Mouse (Mus musculus): ENCODE results near the gene Amigo3. TPM values are rescaled to one million over a fixed set of nuclear protein-coding genes. Genes with fewer than 3 reads are reported as not detected.

Amigo3 gene
- polyA plus RNA-seq, 1 experiment from 2014 or later: 1.7 TPM

GRCm38 (mm10) chr9:108063361-108063760 lies 10.4 kb downstream of the Amigo3 start:
- Histone ChIP-seq H3K27me3 (replicated peaks; ENCODE audit: insufficient read depth, low read length) (no peaks in the 10 kb centered on the region), H3K9me3 (ENCODE audit: low read length) (no peaks in the 10 kb centered on the region), H3K36me3 (ENCODE audit: insufficient read depth, low read length) (peaks cover 28% of the 10 kb centered on the region), H3K4me2 (replicated peaks; ENCODE audit: low read depth, low read length) (no peak overlapping the region), H3K4me3 (ENCODE audit: low read depth, low read length) (no peak overlapping the region), H3K9ac (replicated peaks; ENCODE audit: low read depth) (no peak overlapping the region), H3K4me1 (ENCODE audit: insufficient read depth, low read depth, low read length) (no peaks in the 10 kb centered on the region), H3K27ac (ENCODE audit: low read length) (no peak overlapping the region)
- ATAC-seq: no peak
- 84% methylated on average over 12 of the region's 12 CpGs for WGBS
- no peak for DNase-seq (ENCODE audit: low spot score)
- no peak for TF ChIP-seq EP300 (IDR thresholded peaks at IDR 0.05)
- TF ChIP-seq CTCF (IDR thresholded peaks at IDR 0.05): no peak

DNA sequence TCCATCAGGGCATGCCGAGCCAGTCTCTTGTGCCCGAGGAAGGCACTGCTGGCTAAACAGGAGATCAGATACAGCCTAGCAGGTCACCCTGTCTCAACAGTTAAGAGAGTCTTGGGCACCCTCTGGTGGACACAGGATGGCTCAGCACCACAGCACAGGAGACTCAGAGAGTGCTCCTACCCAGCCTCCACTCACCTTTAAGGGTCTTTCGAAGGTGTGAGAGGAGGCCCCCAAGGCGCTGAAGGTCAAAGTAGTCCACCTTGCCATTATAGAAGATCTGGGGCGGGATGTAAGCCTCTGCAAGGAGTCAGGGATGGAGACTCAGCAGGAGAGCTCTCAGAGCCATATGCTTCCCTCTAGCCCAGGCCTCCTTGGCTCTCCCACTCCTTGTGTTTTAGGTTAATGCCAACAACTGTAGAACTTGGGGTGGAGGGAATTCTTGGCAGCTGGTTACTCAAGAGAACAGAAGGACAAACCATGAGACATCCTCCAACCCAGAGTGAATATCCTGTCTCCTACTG lies 12.6 kb downstream of the Amigo3 start:
- H3K9ac ChIP-seq (replicated peaks; ENCODE audit: low read depth): no peak overlapping the region
- no peak overlapping the region for H3K4me3 ChIP-seq (ENCODE audit: low read depth, low read length)
- WGBS: 29% methylated on average over 5 of the region's 5 CpGs
- 0 out of 2 replicates have a peak, but pooled peaks cover 16% of the 10 kb centered on the region for H3K36me3 ChIP-seq (ENCODE audit: insufficient read depth, low read length)
- H3K27ac ChIP-seq (ENCODE audit: low read length): no peak overlapping the region
- H3K9me3 ChIP-seq (ENCODE audit: low read length): no peaks in the 10 kb centered on the region
- H3K4me1 ChIP-seq (ENCODE audit: insufficient read depth, low read depth, low read length): no peaks in the 10 kb centered on the region
- no peak overlapping the region for H3K4me2 ChIP-seq (replicated peaks; ENCODE audit: low read depth, low read length)
- TF ChIP-seq CTCF (IDR thresholded peaks at IDR 0.05) (peak; percentile 81), EP300 (IDR thresholded peaks at IDR 0.05) (no peak)
- DNase-seq (ENCODE audit: low spot score) (peak; percentile 65), ATAC-seq (peak; percentile 71)
- H3K27me3 ChIP-seq (replicated peaks; ENCODE audit: insufficient read depth, low read length): no peaks in the 10 kb centered on the region

GRCm38 (mm10) chr9:108067199-108067598 lies 14.2 kb downstream of the Amigo3 start:
- no peak overlapping the region for H3K27ac ChIP-seq (ENCODE audit: low read length)
- no peaks in the 10 kb centered on the region for H3K4me1 ChIP-seq (ENCODE audit: insufficient read depth, low read depth, low read length)
- H3K4me3 ChIP-seq (ENCODE audit: low read depth, low read length): no peak overlapping the region
- DNase-seq (ENCODE audit: low spot score): no peak
- WGBS: 79% methylated on average over 7 of the region's 7 CpGs
- no peaks in the 10 kb centered on the region for H3K27me3 ChIP-seq (replicated peaks; ENCODE audit: insufficient read depth, low read length)
- H3K36me3 ChIP-seq (ENCODE audit: insufficient read depth, low read length): peaks cover 11% of the 10 kb centered on the region; the same call in 1 of the 2 replicates
- ATAC-seq: no peak
- no peak overlapping the region for H3K4me2 ChIP-seq (replicated peaks; ENCODE audit: low read depth, low read length)
- no peaks in the 10 kb centered on the region for H3K9me3 ChIP-seq (ENCODE audit: low read length)
- TF ChIP-seq CTCF (IDR thresholded peaks at IDR 0.05) (0 out of 2 replicates have a peak, but pooled peaks have one; percentile 20), EP300 (IDR thresholded peaks at IDR 0.05) (no peak)
- H3K9ac ChIP-seq (replicated peaks; ENCODE audit: low read depth): no peak overlapping the region

DNA sequence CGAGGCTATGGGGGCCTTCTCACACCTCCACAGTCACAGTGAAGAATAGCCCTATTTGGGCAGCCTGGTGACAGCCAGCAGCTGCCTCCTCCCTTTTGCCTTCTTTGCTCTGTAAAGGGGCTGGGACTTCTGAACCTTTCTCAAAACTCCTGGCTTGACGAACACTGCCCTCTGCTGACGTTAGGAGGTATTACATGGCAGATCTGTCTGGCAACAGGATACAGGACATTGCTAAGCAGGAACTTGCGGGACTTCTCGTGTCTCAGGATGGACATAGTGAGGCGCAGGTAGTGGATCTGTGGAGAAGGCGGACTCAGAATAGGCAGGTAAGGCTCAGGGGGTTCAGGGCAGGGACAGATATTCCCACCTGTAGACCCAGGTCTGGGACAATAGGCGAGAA lies 14.9 kb downstream of the Amigo3 start:
- Histone ChIP-seq H3K27me3 (replicated peaks; ENCODE audit: insufficient read depth, low read length) (no peaks in the 10 kb centered on the region), H3K36me3 (ENCODE audit: insufficient read depth, low read length) (peaks cover 10% of the 10 kb centered on the region; the same call in 1 of the 2 replicates), H3K27ac (ENCODE audit: low read length) (no peak overlapping the region), H3K4me2 (replicated peaks; ENCODE audit: low read depth, low read length) (no peak overlapping the region), H3K9me3 (ENCODE audit: low read length) (no peaks in the 10 kb centered on the region), H3K9ac (replicated peaks; ENCODE audit: low read depth) (no peak overlapping the region), H3K4me1 (ENCODE audit: insufficient read depth, low read depth, low read length) (no peaks in the 10 kb centered on the region), H3K4me3 (ENCODE audit: low read depth, low read length) (no peak overlapping the region)
- WGBS: 19% methylated on average over 8 of the region's 8 CpGs
- TF ChIP-seq EP300 (IDR thresholded peaks at IDR 0.05) (no peak), CTCF (IDR thresholded peaks at IDR 0.05) (peak; percentile 99)
- DNase-seq (ENCODE audit: low spot score) (peak; percentile 88), ATAC-seq (peak; percentile 44)

DNA sequence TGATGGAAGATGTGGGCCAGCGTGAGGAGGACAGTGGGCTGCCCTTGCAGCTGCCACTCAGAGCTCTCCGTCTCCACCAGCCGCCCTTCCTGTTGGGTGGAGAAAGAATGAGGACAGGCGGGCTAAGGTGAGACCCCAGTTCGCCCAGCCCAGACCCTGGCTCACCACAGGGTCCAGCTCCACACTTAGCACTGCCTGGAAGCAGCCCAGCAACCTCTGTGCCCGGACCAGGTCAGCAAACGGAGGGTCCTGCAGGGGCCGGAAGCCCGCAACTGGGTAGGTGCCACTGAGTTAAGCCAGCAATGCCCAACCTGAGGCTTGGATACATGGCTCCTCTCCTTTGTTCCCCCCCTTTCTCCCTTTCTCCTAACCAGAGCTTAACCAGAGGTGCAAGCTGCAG lies 16.0 kb downstream of the Amigo3 start:
- 93% methylated on average over 8 of the region's 9 CpGs for WGBS
- Histone ChIP-seq H3K4me3 (ENCODE audit: low read depth, low read length) (no peak overlapping the region), H3K4me2 (replicated peaks; ENCODE audit: low read depth, low read length) (no peak overlapping the region), H3K9ac (replicated peaks; ENCODE audit: low read depth) (no peak overlapping the region), H3K4me1 (ENCODE audit: insufficient read depth, low read depth, low read length) (no peaks in the 10 kb centered on the region), H3K27ac (ENCODE audit: low read length) (no peak overlapping the region), H3K36me3 (ENCODE audit: insufficient read depth, low read length) (peaks cover 10% of the 10 kb centered on the region; the same call in 1 of the 2 replicates), H3K9me3 (ENCODE audit: low read length) (no peaks in the 10 kb centered on the region), H3K27me3 (replicated peaks; ENCODE audit: insufficient read depth, low read length) (no peaks in the 10 kb centered on the region)
- DNase-seq (ENCODE audit: low spot score): no peak
- no peak for ATAC-seq
- TF ChIP-seq CTCF (IDR thresholded peaks at IDR 0.05): no peak
- TF ChIP-seq EP300 (IDR thresholded peaks at IDR 0.05): no peak

DNA sequence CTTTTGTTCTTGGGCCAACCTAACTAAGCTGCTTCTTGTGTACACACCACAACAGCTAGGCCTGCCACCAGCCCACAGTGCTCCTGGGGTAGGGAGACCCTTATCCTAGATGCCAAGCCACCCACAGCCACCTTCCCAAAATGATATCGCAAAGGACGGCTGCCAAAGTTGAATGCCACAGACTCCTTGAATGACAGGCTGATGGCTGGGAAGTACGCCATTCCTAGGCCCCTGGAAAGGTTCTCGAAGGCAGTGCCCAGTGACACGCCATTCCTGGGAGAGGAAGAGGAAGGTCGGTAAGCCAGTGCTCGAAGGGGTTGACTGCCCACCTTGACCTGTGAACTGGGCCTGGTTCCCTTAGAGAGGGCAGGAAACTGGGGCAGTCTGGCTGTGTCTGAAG lies 16.6 kb downstream of the Amigo3 start:
- Histone ChIP-seq H3K9me3 (ENCODE audit: low read length) (no peaks in the 10 kb centered on the region), H3K36me3 (ENCODE audit: insufficient read depth, low read length) (peaks cover 10% of the 10 kb centered on the region; the same call in 1 of the 2 replicates), H3K9ac (replicated peaks; ENCODE audit: low read depth) (no peak overlapping the region), H3K4me1 (ENCODE audit: insufficient read depth, low read depth, low read length) (no peaks in the 10 kb centered on the region), H3K27me3 (replicated peaks; ENCODE audit: insufficient read depth, low read length) (no peaks in the 10 kb centered on the region), H3K27ac (ENCODE audit: low read length) (no peak overlapping the region), H3K4me2 (replicated peaks; ENCODE audit: low read depth, low read length) (no peak overlapping the region), H3K4me3 (ENCODE audit: low read depth, low read length) (no peak overlapping the region)
- ATAC-seq: no peak
- no peak for DNase-seq (ENCODE audit: low spot score)
- no peak for TF ChIP-seq CTCF (IDR thresholded peaks at IDR 0.05)
- no peak for TF ChIP-seq EP300 (IDR thresholded peaks at IDR 0.05)
- 87% methylated on average over 7 of the region's 7 CpGs for whole genome bisulfite sequencing

Data from lung, postnatal 0 days (tissue).